In genomic region chr8:70598283-70598682, GRCm38 (mm10) we compare ENCODE assay signal across 8 mouse cellular contexts. TPM values are rescaled to one million over a fixed set of nuclear protein-coding genes. Genes with fewer than 3 reads are reported as not detected.
A peak's percentile ranks its signal among the peaks of the same experiment; 100 is the strongest.
DNase-seq lines count a peak whose midpoint lies in the region; ATAC-seq and TF ChIP-seq lines count a peak whose summit lies in the region.

No protein-coding gene starts in this region.

- no peaks in the 10 kb centered on the region for H3K27me3 ChIP-seq in intestine, postnatal 0 days (replicated peaks; ENCODE audit: control insufficient read depth, insufficient read depth, low read length)
- H3K27me3 ChIP-seq in limb, embryonic 10.5 days (ENCODE audit: low read depth, poor library complexity, severe bottlenecking), result no peaks in the 10 kb centered on the region
- peaks cover 47% of the 10 kb centered on the region for H3K27me3 ChIP-seq in midbrain, embryonic 12.5 days
- H3K27me3 ChIP-seq in stomach, embryonic 15.5 days (replicated peaks), result no peaks in the 10 kb centered on the region

- H3K9ac ChIP-seq in intestine, postnatal 0 days (ENCODE audit: low read depth, low read length), result no peak overlapping the region; the same call in 1 of the 2 replicates
- H3K9ac ChIP-seq in midbrain, embryonic 12.5 days (replicated peaks), result peak overlapping the region; percentile 78
- peak overlapping the region; percentile 6; the same call in 1 of the 2 replicates for H3K9ac ChIP-seq in stomach, embryonic 15.5 days

- peak; percentile 22; the same call in 1 of the 2 replicates for ATAC-seq in intestine, postnatal 0 days
- peak; percentile 20; the same call in 1 of the 2 replicates for ATAC-seq in midbrain, embryonic 12.5 days (ENCODE audit: low FRiP score, low read depth)
- 0 out of 2 replicates have a peak, but pooled peaks have one; percentile 8 for ATAC-seq in stomach, embryonic 15.5 days (ENCODE audit: insufficient read depth, low FRiP score, low read depth)

- TF ChIP-seq CTCF in cortical plate, adult 2 months (IDR thresholded peaks at IDR 0.05; ENCODE audit: extremely low read depth, insufficient read depth, low read length), result peak; percentile 56
- TF ChIP-seq CTCF in intestine, postnatal 0 days (IDR thresholded peaks at IDR 0.05; ENCODE audit: low read depth), result peak; percentile 91

- WGBS in intestine, postnatal 0 days, result 14% methylated on average over 29 of the region's 29 CpGs
- 2% methylated on average over 29 of the region's 29 CpGs for WGBS in limb, embryonic 10.5 days
- WGBS in midbrain, embryonic 12.5 days, result 3% methylated on average over 29 of the region's 29 CpGs
- 11% methylated on average over 29 of the region's 29 CpGs for WGBS in stomach, embryonic 15.5 days

- peak overlapping the region; percentile 3; the same call in 1 of the 2 replicates for H3K4me3 ChIP-seq in cortical plate, adult 2 months (ENCODE audit: insufficient read depth, low read length)
- peak overlapping the region; percentile 27 for H3K4me3 ChIP-seq in intestine, postnatal 0 days (ENCODE audit: low read depth, low read length)
- H3K4me3 ChIP-seq in limb, embryonic 10.5 days, result peak overlapping the region; percentile 54
- H3K4me3 ChIP-seq in midbrain, embryonic 12.5 days, result peak overlapping the region; percentile 50
- H3K4me3 ChIP-seq in stomach, embryonic 15.5 days (replicated peaks), result peak overlapping the region; percentile 46

- 0 out of 2 replicates have a peak, but pooled peaks cover 3% of the 10 kb centered on the region for H3K4me1 ChIP-seq in cortical plate, adult 2 months (ENCODE audit: control insufficient read depth, insufficient read depth, low read length)
- peaks cover 10% of the 10 kb centered on the region; the same call in 1 of the 2 replicates for H3K4me1 ChIP-seq in intestine, postnatal 0 days (replicated peaks; ENCODE audit: control insufficient read depth, insufficient read depth, low read length)
- peaks cover 91% of the 10 kb centered on the region for H3K4me1 ChIP-seq in limb, embryonic 10.5 days
- peaks cover 76% of the 10 kb centered on the region for H3K4me1 ChIP-seq in midbrain, embryonic 12.5 days
- H3K4me1 ChIP-seq in stomach, embryonic 15.5 days, result peaks cover 62% of the 10 kb centered on the region

- H3K36me3 ChIP-seq in intestine, postnatal 0 days (ENCODE audit: control insufficient read depth, insufficient read depth), result peaks cover 17% of the 10 kb centered on the region; the same call in 1 of the 2 replicates
- peaks cover 73% of the 10 kb centered on the region for H3K36me3 ChIP-seq in limb, embryonic 10.5 days
- H3K36me3 ChIP-seq in midbrain, embryonic 12.5 days, result peaks cover 26% of the 10 kb centered on the region
- H3K36me3 ChIP-seq in stomach, embryonic 15.5 days, result peaks cover 18% of the 10 kb centered on the region

- peak overlapping the region; percentile 60 for H3K4me2 ChIP-seq in intestine, postnatal 0 days (replicated peaks; ENCODE audit: low read depth)
- H3K4me2 ChIP-seq in midbrain, embryonic 12.5 days (replicated peaks), result peak overlapping the region; percentile 84
- peak overlapping the region; percentile 78 for H3K4me2 ChIP-seq in stomach, embryonic 15.5 days

- H3K9me3 ChIP-seq in intestine, postnatal 0 days (ENCODE audit: control insufficient read depth), result no peaks in the 10 kb centered on the region
- peaks cover 2% of the 10 kb centered on the region for H3K9me3 ChIP-seq in limb, embryonic 10.5 days (replicated peaks)
- no peaks in the 10 kb centered on the region for H3K9me3 ChIP-seq in midbrain, embryonic 12.5 days
- H3K9me3 ChIP-seq in stomach, embryonic 15.5 days, result no peaks in the 10 kb centered on the region

- TF ChIP-seq POLR2A in cortical plate, adult 2 months (IDR thresholded peaks at IDR 0.05; ENCODE audit: extremely low read depth, insufficient read depth, low read length), result peak; percentile 32; the same call in 1 of the 2 replicates

- DNase-seq in adrenal gland, adult 2 months, result peak; percentile 91
- peak; percentile 81 for DNase-seq in gastrocnemius, postnatal 10 days
- DNase-seq in limb, embryonic 10.5 days (ENCODE audit: low spot score), result peak; percentile 89
- no peak for DNase-seq in MN1 (ENCODE audit: low spot score)

- H3K27ac ChIP-seq in cortical plate, adult 2 months (ENCODE audit: insufficient read depth, low read length), result no peak overlapping the region
- H3K27ac ChIP-seq in intestine, postnatal 0 days (ENCODE audit: low read depth, low read length), result no peak overlapping the region
- peak overlapping the region; percentile 88 for H3K27ac ChIP-seq in limb, embryonic 10.5 days
- 0 out of 2 replicates have a peak overlapping the region, but pooled peaks have one; percentile 42 for H3K27ac ChIP-seq in midbrain, embryonic 12.5 days (replicated peaks)
- 0 out of 2 replicates have a peak overlapping the region, but pooled peaks have one; percentile 9 for H3K27ac ChIP-seq in stomach, embryonic 15.5 days

RNA-seq across cellular contexts. Expression of gene Isyna1, which starts 4.1 kb away (rescaled TPM):
- 100 to 1,000 TPM; 103 to 199 TPM for total RNA-seq in adrenal gland, adult 2 months (2021)
- polyA plus RNA-seq in adrenal gland, adult 2 months (2012; rRNA removed), result 344 and 376 TPM in 2 replicates
- 71.1 and 77.2 TPM in 2 replicates for polyA plus RNA-seq in cortical plate, adult 2 months (2012; rRNA removed)
- total RNA-seq in gastrocnemius, postnatal 10 days (2021), result 10 to 100 TPM; 30.0 to 31.6 TPM
- 19.4 and 21.0 TPM in 2 replicates for polyA plus RNA-seq in intestine, postnatal 0 days (2015; fragmentation: Nextera tagmentation; extraction: Ambion mirVana)
- polyA plus RNA-seq in limb, embryonic 10.5 days (2016; fragmentation: Nextera tagmentation; extraction: Ambion mirVana), result 214 and 225 TPM in 2 replicates
- polyA plus RNA-seq in midbrain, embryonic 12.5 days (2016; fragmentation: Nextera tagmentation; extraction: Ambion mirVana), result 107 and 112 TPM in 2 replicates
- polyA plus RNA-seq in stomach, embryonic 15.5 days (2015; fragmentation: Nextera tagmentation; extraction: Ambion mirVana), result 127 and 133 TPM in 2 replicates

RNA-seq across cellular contexts. Expression of gene Ssbp4, which starts 10.4 kb away (rescaled TPM):
- 100 to 1,000 TPM in 1 of 2 experiments, 10 to 100 TPM in 1; 76.2 to 110 TPM for total RNA-seq in adrenal gland, adult 2 months (2021)
- 476 and 593 TPM in 2 replicates for polyA plus RNA-seq in adrenal gland, adult 2 months (2012; rRNA removed)
- 241 and 249 TPM in 2 replicates for polyA plus RNA-seq in cortical plate, adult 2 months (2012; rRNA removed)
- total RNA-seq in gastrocnemius, postnatal 10 days (2021), result 10 to 100 TPM; 31.1 to 40.1 TPM
- 63.2 and 65.3 TPM in 2 replicates for polyA plus RNA-seq in intestine, postnatal 0 days (2015; fragmentation: Nextera tagmentation; extraction: Ambion mirVana)
- 164 and 182 TPM in 2 replicates for polyA plus RNA-seq in limb, embryonic 10.5 days (2016; fragmentation: Nextera tagmentation; extraction: Ambion mirVana)
- polyA plus RNA-seq in midbrain, embryonic 12.5 days (2016; fragmentation: Nextera tagmentation; extraction: Ambion mirVana), result 115 and 118 TPM in 2 replicates
- polyA plus RNA-seq in stomach, embryonic 15.5 days (2015; fragmentation: Nextera tagmentation; extraction: Ambion mirVana), result 104 and 117 TPM in 2 replicates

RNA-seq across cellular contexts. Expression of gene Lrrc25, which starts 17.7 kb away (rescaled TPM):
- 1 to 10 TPM; 1.8 to 3.6 TPM for total RNA-seq in adrenal gland, adult 2 months (2021)
- 8.4 and 11.1 TPM in 2 replicates for polyA plus RNA-seq in adrenal gland, adult 2 months (2012; rRNA removed)
- 1.0 and 1.4 TPM in 2 replicates for polyA plus RNA-seq in cortical plate, adult 2 months (2012; rRNA removed)
- total RNA-seq in gastrocnemius, postnatal 10 days (2021), result 1 to 10 TPM; 1.2 to 3.0 TPM
- polyA plus RNA-seq in intestine, postnatal 0 days (2015; fragmentation: Nextera tagmentation; extraction: Ambion mirVana), result 2.1 and 2.2 TPM in 2 replicates
- 0.38 and 0.64 TPM in 2 replicates for polyA plus RNA-seq in limb, embryonic 10.5 days (2016; fragmentation: Nextera tagmentation; extraction: Ambion mirVana)
- 1.0 and 1.6 TPM in 2 replicates for polyA plus RNA-seq in midbrain, embryonic 12.5 days (2016; fragmentation: Nextera tagmentation; extraction: Ambion mirVana)
- polyA plus RNA-seq in stomach, embryonic 15.5 days (2015; fragmentation: Nextera tagmentation; extraction: Ambion mirVana), result 3.7 and 3.9 TPM in 2 replicates

RNA-seq across cellular contexts. Expression of gene Gdf15, which starts 34.0 kb away (rescaled TPM):
- total RNA-seq in adrenal gland, adult 2 months (2021), result 10 to 100 TPM in 1 of 2 experiments, 1 to 10 TPM in 1; 1.3 to 44.6 TPM
- polyA plus RNA-seq in adrenal gland, adult 2 months (2012; rRNA removed), result 18.5 and 22.2 TPM in 2 replicates
- 0.09 and 0.19 TPM in 2 replicates for polyA plus RNA-seq in cortical plate, adult 2 months (2012; rRNA removed)
- total RNA-seq in gastrocnemius, postnatal 10 days (2021), result not detected
- 1.7 and 1.9 TPM in 2 replicates for polyA plus RNA-seq in intestine, postnatal 0 days (2015; fragmentation: Nextera tagmentation; extraction: Ambion mirVana)
- not detected in 2 replicates for polyA plus RNA-seq in limb, embryonic 10.5 days (2016; fragmentation: Nextera tagmentation; extraction: Ambion mirVana)
- polyA plus RNA-seq in midbrain, embryonic 12.5 days (2016; fragmentation: Nextera tagmentation; extraction: Ambion mirVana), result 0.17 TPM in 1 of 2 replicates, not detected in the other
- 0.95 and 1.4 TPM in 2 replicates for polyA plus RNA-seq in stomach, embryonic 15.5 days (2015; fragmentation: Nextera tagmentation; extraction: Ambion mirVana)

RNA-seq across cellular contexts. Expression of gene Ell, which starts 59.0 kb away (rescaled TPM):
- total RNA-seq in adrenal gland, adult 2 months (2021), result 10 to 100 TPM; 26.1 to 29.6 TPM
- 31.1 and 36.1 TPM in 2 replicates for polyA plus RNA-seq in adrenal gland, adult 2 months (2012; rRNA removed)
- 23.8 and 23.9 TPM in 2 replicates for polyA plus RNA-seq in cortical plate, adult 2 months (2012; rRNA removed)
- total RNA-seq in gastrocnemius, postnatal 10 days (2021), result 10 to 100 TPM; 12.7 to 19.8 TPM
- polyA plus RNA-seq in intestine, postnatal 0 days (2015; fragmentation: Nextera tagmentation; extraction: Ambion mirVana), result 11.8 and 13.0 TPM in 2 replicates
- polyA plus RNA-seq in limb, embryonic 10.5 days (2016; fragmentation: Nextera tagmentation; extraction: Ambion mirVana), result 20.9 and 26.1 TPM in 2 replicates
- polyA plus RNA-seq in midbrain, embryonic 12.5 days (2016; fragmentation: Nextera tagmentation; extraction: Ambion mirVana), result 18.7 and 21.6 TPM in 2 replicates
- polyA plus RNA-seq in stomach, embryonic 15.5 days (2015; fragmentation: Nextera tagmentation; extraction: Ambion mirVana), result 16.1 and 17.7 TPM in 2 replicates

Comparison
In these comparisons a context has a peak if more than half of its experiments do, and no peak if none do; other contexts are left out.
1. H3K27ac ChIP-seq: peak in limb, embryonic 10.5 days (single experiment), midbrain, embryonic 12.5 days (single experiment) and stomach, embryonic 15.5 days (single experiment); none in cortical plate, adult 2 months (single experiment) and intestine, postnatal 0 days (single experiment).
2. H3K4me3 ChIP-seq: peak in every context shown above with its lines; median percentile 54 in limb, embryonic 10.5 days; 50 in midbrain, embryonic 12.5 days; 46 in stomach, embryonic 15.5 days; 27 in intestine, postnatal 0 days; 3 in cortical plate, adult 2 months.
3. Peak in every context shown above with its lines, with median percentiles within 50 percentile points of each other: ATAC-seq and H3K4me2 ChIP-seq.